Comparison of ENCODE assay signal across 10 mouse cellular contexts in genomic region chr11:95987854-95988447, GRCm38 (mm10). TPM values are rescaled to one million over a fixed set of nuclear protein-coding genes. Genes with fewer than 3 reads are reported as not detected.
DNase-seq lines count a peak whose midpoint lies in the region; ATAC-seq lines count a peak whose summit lies in the region.
"Had no signal": no experiment of that assay in that cellular context is flagged by ENCODE, and none has a peak within 500 bp of the region (broad histone marks: within the 10 kb centered on the region; RNA-seq: fewer than 3 reads in every experiment).

No protein-coding gene starts in this region.

- no peaks in the 10 kb centered on the region for H3K27me3 ChIP-seq in hindbrain, embryonic 13.5 days
- no peaks in the 10 kb centered on the region for H3K27me3 ChIP-seq in hindbrain, embryonic 11.5 days (ENCODE audit: control insufficient read depth, insufficient read depth, low read length)
- no peaks in the 10 kb centered on the region for H3K27me3 ChIP-seq in embryonic facial prominence, embryonic 12.5 days
- H3K27me3 ChIP-seq in limb, embryonic 10.5 days (ENCODE audit: low read depth, poor library complexity, severe bottlenecking) = no peaks in the 10 kb centered on the region

- H3K36me3 ChIP-seq in hindbrain, embryonic 13.5 days = no peaks in the 10 kb centered on the region; the same call in 1 of the 2 replicates
- H3K36me3 ChIP-seq in hindbrain, embryonic 11.5 days (ENCODE audit: control insufficient read depth, insufficient read depth, low read length) = no peaks in the 10 kb centered on the region
- H3K36me3 ChIP-seq in embryonic facial prominence, embryonic 12.5 days = 0 out of 2 replicates have a peak, but pooled peaks cover 9% of the 10 kb centered on the region
- H3K36me3 ChIP-seq in limb, embryonic 10.5 days = peaks cover 68% of the 10 kb centered on the region

- no peak overlapping the region for H3K4me3 ChIP-seq in hindbrain, embryonic 13.5 days
- H3K4me3 ChIP-seq in hindbrain, embryonic 11.5 days (ENCODE audit: low read depth, low read length) = no peak overlapping the region
- H3K4me3 ChIP-seq in embryonic facial prominence, embryonic 12.5 days = no peak overlapping the region
- H3K4me3 ChIP-seq in limb, embryonic 10.5 days = no peak overlapping the region
- H3K4me3 ChIP-seq: layer of hippocampus, adult 2 months had no signal

- peaks cover 61% of the 10 kb centered on the region for H3K4me1 ChIP-seq in hindbrain, embryonic 13.5 days (replicated peaks)
- peaks cover 20% of the 10 kb centered on the region for H3K4me1 ChIP-seq in hindbrain, embryonic 11.5 days (replicated peaks; ENCODE audit: control insufficient read depth, insufficient read depth, low read length)
- H3K4me1 ChIP-seq in embryonic facial prominence, embryonic 12.5 days = peaks cover 70% of the 10 kb centered on the region
- peaks cover 63% of the 10 kb centered on the region for H3K4me1 ChIP-seq in limb, embryonic 10.5 days

- H3K9me3 ChIP-seq in hindbrain, embryonic 13.5 days = no peaks in the 10 kb centered on the region
- no peaks in the 10 kb centered on the region for H3K9me3 ChIP-seq in hindbrain, embryonic 11.5 days (ENCODE audit: control insufficient read depth, low read length)
- H3K9me3 ChIP-seq in embryonic facial prominence, embryonic 12.5 days = no peaks in the 10 kb centered on the region
- no peaks in the 10 kb centered on the region for H3K9me3 ChIP-seq in limb, embryonic 10.5 days (replicated peaks)

- no peak overlapping the region for H3K9ac ChIP-seq in hindbrain, embryonic 13.5 days
- H3K9ac ChIP-seq in hindbrain, embryonic 11.5 days (ENCODE audit: low read depth, low read length) = no peak overlapping the region
- no peak overlapping the region for H3K9ac ChIP-seq in embryonic facial prominence, embryonic 12.5 days

- H3K27ac ChIP-seq in hindbrain, embryonic 13.5 days = peak overlapping the region; percentile 50
- no peak overlapping the region; the same call in 1 of the 2 replicates for H3K27ac ChIP-seq in hindbrain, embryonic 11.5 days (ENCODE audit: low read depth, low read length)
- H3K27ac ChIP-seq in embryonic facial prominence, embryonic 12.5 days = peak overlapping the region; percentile 74
- peak overlapping the region; percentile 50; the same call in 1 of the 2 replicates for H3K27ac ChIP-seq in limb, embryonic 10.5 days
- H3K27ac ChIP-seq: layer of hippocampus, adult 2 months had no signal

- H3K4me2 ChIP-seq in hindbrain, embryonic 13.5 days = no peak overlapping the region
- H3K4me2 ChIP-seq in hindbrain, embryonic 11.5 days (replicated peaks; ENCODE audit: low read depth, low read length) = no peak overlapping the region
- no peak overlapping the region for H3K4me2 ChIP-seq in embryonic facial prominence, embryonic 12.5 days (replicated peaks)

- ATAC-seq in hindbrain, embryonic 13.5 days (ENCODE audit: low FRiP score) = no peak
- ATAC-seq in hindbrain, embryonic 11.5 days (ENCODE audit: low FRiP score) = no peak
- ATAC-seq in embryonic facial prominence, embryonic 12.5 days (ENCODE audit: insufficient number of reproducible peaks, insufficient read depth, low FRiP score, low TSS enrichment) = no peak
- ATAC-seq in megakaryocyte progenitor cell, adult 5-6 weeks (replicated peaks; ENCODE audit: poor library complexity) = peak; percentile 26; the same call in 1 of the 2 replicates

- WGBS in hindbrain, embryonic 13.5 days = 80% methylated on average over 6 of the region's 6 CpGs
- 80% methylated on average over 6 of the region's 6 CpGs for WGBS in hindbrain, embryonic 11.5 days
- 65% methylated on average over 6 of the region's 6 CpGs for WGBS in embryonic facial prominence, embryonic 12.5 days
- 86% methylated on average over 6 of the region's 6 CpGs for WGBS in limb, embryonic 10.5 days

- no peak for DNase-seq in hindbrain, embryonic 11.5 days (ENCODE audit: low spot score)
- no peak for DNase-seq in limb, embryonic 10.5 days (ENCODE audit: low spot score)
- no peak for DNase-seq in left cerebral cortex, adult 9 months (ENCODE audit: low spot score in 2 of 2)
- DNase-seq in gastrocnemius, postnatal 4 days (ENCODE audit: low spot score in 2 of 2) = no peak
- DNase-seq in cerebellum, postnatal 14 days = no peak
- DNase-seq: thymus, postnatal 25 days had no signal

RNA-seq across cellular contexts. Expression of gene Igf2bp1, which starts 17.8 kb away (rescaled TPM):
- polyA plus RNA-seq in hindbrain, embryonic 13.5 days (2015; fragmentation: Nextera tagmentation; extraction: Ambion mirVana) = 22.8 and 23.1 TPM in 2 replicates
- polyA plus RNA-seq in hindbrain, embryonic 11.5 days (2014; fragmentation: Nextera tagmentation; extraction: Ambion mirVana) = 80.6 and 83.9 TPM in 2 replicates
- polyA plus RNA-seq in embryonic facial prominence, embryonic 12.5 days (2016; fragmentation: Nextera tagmentation; extraction: Ambion mirVana) = 89.6 and 95.3 TPM in 2 replicates
- 165 and 181 TPM in 2 replicates for polyA plus RNA-seq in limb, embryonic 10.5 days (2016; fragmentation: Nextera tagmentation; extraction: Ambion mirVana)
- total RNA-seq in megakaryocyte progenitor cell, adult 5-6 weeks (2015) = not detected in 2 replicates
- total RNA-seq in megakaryocyte progenitor cell, adult 5-6 weeks (2017) = not detected in 2 replicates
- 1 to 10 TPM; 6.9 to 7.0 TPM for total RNA-seq in gastrocnemius, postnatal 4 days (2021)
- total RNA-seq: layer of hippocampus, adult 2 months had no signal

RNA-seq across cellular contexts. Expression of gene Gip, which starts 36.4 kb away (rescaled TPM):
- polyA plus RNA-seq in hindbrain, embryonic 13.5 days (2015; fragmentation: Nextera tagmentation; extraction: Ambion mirVana) = not detected in 2 replicates
- polyA plus RNA-seq in hindbrain, embryonic 11.5 days (2014; fragmentation: Nextera tagmentation; extraction: Ambion mirVana) = not detected in 2 replicates
- polyA plus RNA-seq in embryonic facial prominence, embryonic 12.5 days (2016; fragmentation: Nextera tagmentation; extraction: Ambion mirVana) = not detected in 2 replicates
- not detected in 2 replicates for polyA plus RNA-seq in limb, embryonic 10.5 days (2016; fragmentation: Nextera tagmentation; extraction: Ambion mirVana)
- total RNA-seq in megakaryocyte progenitor cell, adult 5-6 weeks (2015) = not detected in 2 replicates
- total RNA-seq in megakaryocyte progenitor cell, adult 5-6 weeks (2017) = not detected in 2 replicates
- total RNA-seq in gastrocnemius, postnatal 4 days (2021) = not detected
- total RNA-seq: layer of hippocampus, adult 2 months had no signal

RNA-seq across cellular contexts. Expression of gene Snf8, which starts 46.7 kb away (rescaled TPM):
- polyA plus RNA-seq in hindbrain, embryonic 13.5 days (2015; fragmentation: Nextera tagmentation; extraction: Ambion mirVana) = 138 and 141 TPM in 2 replicates
- polyA plus RNA-seq in hindbrain, embryonic 11.5 days (2014; fragmentation: Nextera tagmentation; extraction: Ambion mirVana) = 47.3 and 48.8 TPM in 2 replicates
- polyA plus RNA-seq in embryonic facial prominence, embryonic 12.5 days (2016; fragmentation: Nextera tagmentation; extraction: Ambion mirVana) = 105 and 106 TPM in 2 replicates
- polyA plus RNA-seq in limb, embryonic 10.5 days (2016; fragmentation: Nextera tagmentation; extraction: Ambion mirVana) = 108 TPM in 2 replicates
- 71.4 and 78.1 TPM in 2 replicates for total RNA-seq in megakaryocyte progenitor cell, adult 5-6 weeks (2015)
- total RNA-seq in megakaryocyte progenitor cell, adult 5-6 weeks (2017) = 51.6 and 56.1 TPM in 2 replicates
- total RNA-seq in gastrocnemius, postnatal 4 days (2021) = 10 to 100 TPM; 38.6 to 41.5 TPM
